Mouse (Mus musculus): ENCODE results near the gene Cd200r3.

The Cd200r3 gene

DNA sequence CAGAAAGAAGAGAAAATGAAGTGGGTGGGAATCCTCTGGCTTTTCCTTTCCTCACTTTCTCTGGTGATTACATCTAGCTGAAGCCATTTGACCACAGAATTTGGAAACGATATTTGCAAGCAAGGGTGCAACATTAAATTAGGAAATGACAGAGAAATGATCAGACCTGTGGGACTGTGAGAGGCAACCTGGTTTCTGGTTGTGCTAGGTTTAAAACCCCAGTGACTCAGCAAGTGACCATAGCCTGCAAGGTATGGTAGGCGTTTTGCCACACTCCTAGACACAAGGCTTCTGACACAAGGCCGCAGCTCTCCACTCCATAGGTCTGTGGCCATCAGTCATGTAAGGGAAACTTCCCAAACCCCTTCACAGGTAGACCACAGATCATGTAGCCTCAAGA, 41.4 kb downstream of the Cd200r3 start:
- ChIA-PET CTCF (interaction anchor here in 1 of 4 experiments (0.6 kb wide), 1 partner anchor 1006 kb away, joined by 3 read pairs; no protein-coding TSS in a partner anchor), POLR2A (interaction anchor here in 2 of 4 experiments (0.5 to 0.8 kb wide), 3 partner anchors 9 to 645 kb away, joined by 3 to 4 read pairs (median 3); no protein-coding TSS in a partner anchor)

DNA sequence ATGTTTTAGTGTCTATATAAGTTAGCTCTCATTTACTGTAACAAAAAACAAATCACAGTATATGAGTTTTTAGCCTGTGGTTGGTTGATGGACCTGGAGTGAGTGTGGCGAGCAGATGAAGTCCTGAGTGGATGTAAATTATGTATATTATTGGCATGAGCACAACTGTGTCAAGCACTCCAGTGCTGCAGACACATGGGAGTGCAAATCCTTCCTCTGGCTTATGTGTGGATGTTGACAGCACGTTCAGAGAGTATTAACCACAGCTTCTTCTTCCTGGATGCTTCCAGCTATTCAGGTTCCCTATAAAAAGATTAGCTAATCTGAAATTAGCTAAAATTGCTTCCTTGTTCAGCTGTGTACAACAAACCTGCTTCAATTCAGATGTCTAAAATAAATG, 42.6 kb downstream of the Cd200r3 start:
- CTCF ChIA-PET: no interaction called here
- POLR2A ChIA-PET: no interaction called here

DNA sequence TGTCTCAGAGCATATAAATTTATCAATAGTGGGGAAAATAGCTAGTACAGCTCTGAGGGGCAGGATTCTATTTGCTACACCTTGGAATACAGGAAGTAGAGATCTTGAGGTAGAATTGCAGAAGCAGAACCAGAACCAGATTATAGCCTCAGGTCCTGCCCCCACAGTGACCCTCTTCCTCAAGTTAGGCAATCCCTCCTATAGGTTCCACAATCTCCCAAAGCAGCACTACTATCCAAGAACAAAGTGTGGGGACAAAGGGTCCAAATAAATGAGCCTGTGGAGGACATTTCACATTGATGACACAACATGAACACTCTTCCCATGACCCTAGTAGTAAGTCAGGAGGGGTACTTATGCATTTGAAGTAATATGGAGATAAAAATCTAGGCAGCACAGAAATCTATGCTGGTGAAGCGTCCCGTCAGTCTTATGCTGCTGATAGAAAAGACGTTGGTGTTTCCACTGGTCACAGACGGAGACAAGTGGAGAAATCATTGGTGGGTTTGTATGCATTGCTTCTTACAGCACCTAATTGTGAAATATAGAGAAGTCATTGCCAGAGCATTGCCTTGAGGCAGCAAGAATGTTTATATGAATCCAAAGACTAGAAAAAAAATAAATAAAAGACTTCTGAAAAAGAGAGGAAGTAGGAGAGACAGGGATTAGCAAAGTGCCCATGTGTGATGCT, 45.3 kb downstream of the Cd200r3 start:
- POLR2A ChIA-PET: no interaction called here
- CTCF ChIA-PET: no interaction called here

DNA sequence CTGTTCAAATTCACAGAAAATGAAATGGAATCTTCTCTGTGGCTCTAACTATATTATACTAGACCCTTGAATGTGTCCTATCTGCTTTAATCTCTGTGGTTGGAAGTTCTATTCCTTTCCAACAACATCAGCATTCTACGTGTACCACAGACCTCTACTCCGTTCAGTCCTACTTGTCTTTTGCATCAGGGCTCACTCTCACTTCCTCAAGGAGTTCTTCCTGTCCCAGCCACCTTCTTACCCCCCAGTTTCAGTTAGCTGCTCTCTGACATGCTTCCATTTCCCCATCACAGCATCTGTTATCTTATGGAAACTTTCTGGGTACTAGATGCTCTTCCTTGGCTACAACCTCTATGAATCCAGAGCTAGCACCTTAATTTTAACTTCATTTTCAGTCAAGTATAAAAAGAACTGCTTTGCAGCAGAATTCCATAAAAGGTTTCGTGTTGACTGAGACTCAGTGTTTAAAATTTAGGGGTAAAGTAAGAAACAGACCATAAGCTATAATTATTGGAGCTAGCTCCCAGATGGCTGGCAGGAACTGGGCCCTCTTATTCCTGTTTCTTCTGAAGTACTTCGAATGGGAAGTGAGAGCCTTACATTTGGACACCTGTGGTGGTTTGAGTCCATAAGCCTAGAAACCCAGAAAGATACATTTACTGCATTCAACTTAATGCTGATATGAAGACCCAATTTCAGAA, 50.0 kb downstream of the Cd200r3 start:
- CTCF ChIA-PET: no interaction called here
- POLR2A ChIA-PET: interaction anchor here in 1 of 4 experiments (0.6 kb wide), 1 partner anchor 404 kb away, joined by 3 read pairs; no protein-coding TSS in a partner anchor

DNA sequence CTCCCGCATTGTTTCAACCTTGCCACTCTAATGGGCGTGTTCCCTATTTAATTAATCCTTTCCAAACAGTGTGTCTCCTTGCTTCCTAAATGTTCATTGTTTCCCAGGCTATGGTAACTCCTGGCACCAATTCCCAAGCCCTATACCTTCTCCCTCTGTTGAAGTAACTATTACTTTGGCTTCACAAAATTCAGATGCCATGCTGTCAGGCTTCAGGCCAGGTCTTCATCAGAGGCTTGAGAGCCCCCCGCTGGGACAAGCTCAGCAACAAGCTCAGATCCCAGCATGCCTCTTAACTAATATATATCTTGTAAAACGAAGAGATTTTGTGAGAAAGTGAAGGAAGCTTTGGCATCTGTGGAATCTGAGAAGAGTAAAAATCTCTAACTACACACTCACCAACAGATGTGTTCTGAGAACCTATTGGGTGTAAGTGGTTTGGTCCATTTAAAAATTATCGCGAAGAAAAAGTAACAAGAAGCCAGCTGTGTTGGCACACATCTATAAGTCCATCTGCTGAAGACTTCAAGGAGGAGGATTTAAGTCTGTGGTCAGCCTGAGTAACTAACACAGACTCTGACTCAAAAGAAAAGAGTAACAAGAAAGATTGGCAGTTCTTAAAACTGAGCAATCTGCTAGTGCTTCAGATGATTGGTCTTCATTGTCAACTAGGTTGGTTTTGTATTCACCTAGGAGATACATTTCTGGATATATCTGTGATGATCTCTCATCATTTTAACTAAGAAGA, 50.9 kb downstream of the Cd200r3 start:
- CTCF ChIA-PET: no interaction called here
- POLR2A ChIA-PET: no interaction called here

GRCm38 (mm10) chr16:44995111-44995510, 51.6 kb downstream of the Cd200r3 start:
- ChIA-PET POLR2A (no interaction called here), CTCF (no interaction called here)

GRCm38 (mm10) chr16:44996701-44997100, 53.2 kb downstream of the Cd200r3 start:
- ChIA-PET CTCF (no interaction called here), POLR2A (no interaction called here)

DNA sequence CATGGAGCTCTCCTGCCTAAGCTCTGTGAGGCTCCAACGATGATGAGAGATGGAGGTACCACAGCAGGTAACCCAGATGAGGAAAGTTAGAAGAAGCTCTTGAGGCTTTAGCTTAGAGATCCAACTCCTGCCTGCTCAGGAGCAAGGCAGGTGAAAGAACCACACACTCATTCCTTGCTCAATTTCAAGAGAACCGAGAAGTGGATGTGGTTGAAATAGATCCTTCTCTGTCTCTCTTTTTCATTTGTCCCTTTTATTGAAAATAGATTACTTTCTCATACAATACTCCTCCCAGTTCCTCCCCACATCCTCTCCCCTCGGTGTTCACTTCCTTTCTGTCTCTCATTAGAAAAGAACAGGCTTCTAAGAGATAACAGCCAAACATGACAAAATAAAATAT, 56.1 kb downstream of the Cd200r3 start:
- POLR2A ChIA-PET: no interaction called here

DNA sequence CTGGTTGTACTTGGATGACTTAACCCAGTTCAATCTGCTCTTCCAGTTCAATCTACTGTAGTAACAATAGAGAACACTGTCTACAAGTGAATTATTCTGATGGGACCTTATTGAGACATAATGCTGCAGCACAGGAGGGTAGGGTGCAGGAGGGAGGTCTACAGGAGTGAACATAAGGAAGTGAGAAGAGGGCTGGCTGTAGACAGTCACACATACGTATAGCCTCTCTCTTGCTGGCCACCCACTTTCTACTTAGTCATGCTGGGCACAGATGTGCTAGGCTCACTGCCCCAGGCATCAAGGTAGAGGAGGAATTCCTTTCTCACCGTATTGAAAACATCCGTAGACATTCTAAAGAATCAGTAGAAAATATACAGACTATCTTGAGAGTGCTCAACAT, 61.0 kb downstream of the Cd200r3 start:
- POLR2A ChIA-PET: no interaction called here
- CTCF ChIA-PET: interaction anchor here in 1 of 4 experiments (0.9 kb wide), 1 partner anchor 19 kb away, joined by 4 read pairs; no protein-coding TSS in a partner anchor

More for the DNA sequence above, 56.1 kb downstream of the Cd200r3 start:
- CTCF ChIA-PET: interaction anchor here in 1 of 4 experiments (0.6 kb wide), 1 partner anchor 20 kb away, joined by 5 read pairs; no protein-coding TSS in a partner anchor

- POLR2A ChIA-PET: no interaction called here
- CTCF ChIA-PET: interaction anchor here in 1 of 4 experiments (0.9 kb wide), 1 partner anchor 19 kb away, joined by 4 read pairs; no protein-coding TSS in a partner anchor
These were observed 61.8 kb downstream of the Cd200r3 start for GRCm38 (mm10) chr16:45005280-45005679.

DNA sequence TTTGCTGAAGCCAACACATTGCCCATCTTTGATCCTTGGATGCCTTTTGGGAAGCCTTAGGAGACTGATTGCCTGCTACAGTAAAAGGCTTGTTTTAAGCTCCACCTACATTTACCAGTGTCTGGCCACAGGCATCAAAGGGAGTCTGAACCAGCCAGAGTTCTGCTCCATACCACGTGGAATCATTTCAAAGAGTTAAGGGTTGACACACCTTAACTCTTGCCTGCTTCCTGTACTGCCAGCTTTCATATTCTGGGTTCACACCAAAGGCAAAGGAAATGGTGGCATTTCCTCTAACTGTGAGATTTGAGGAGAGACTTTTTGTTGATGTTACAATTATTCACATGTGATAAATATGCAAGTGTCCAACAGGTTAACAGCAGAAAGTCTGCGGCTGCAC, 63.5 kb downstream of the Cd200r3 start:
- ChIA-PET POLR2A (no interaction called here), CTCF (no interaction called here)

DNA sequence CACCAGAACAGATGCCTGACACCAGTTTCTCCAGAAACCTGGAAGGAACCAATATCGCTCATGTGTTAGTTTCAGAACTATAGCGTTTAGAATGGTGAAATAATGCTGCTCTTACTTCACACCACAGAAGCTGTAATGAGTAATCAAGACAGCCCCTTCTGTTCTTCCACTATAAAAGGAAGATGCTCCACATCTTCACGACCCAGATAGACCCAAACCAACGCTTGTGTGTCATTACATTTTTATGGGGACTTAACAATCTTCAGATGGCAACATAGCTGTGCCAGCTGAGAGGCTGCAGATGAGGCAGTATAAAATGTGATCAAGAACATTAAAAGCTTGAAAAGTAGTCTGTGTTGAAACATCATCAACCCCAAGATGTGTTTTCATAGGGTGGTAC, 64.3 kb downstream of the Cd200r3 start:
- CTCF ChIA-PET: no interaction called here
- POLR2A ChIA-PET: no interaction called here

- POLR2A ChIA-PET: no interaction called here
- CTCF ChIA-PET: no interaction called here
These were observed 66.2 kb downstream of the Cd200r3 start for GRCm38 (mm10) chr16:45009634-45010033.

DNA sequence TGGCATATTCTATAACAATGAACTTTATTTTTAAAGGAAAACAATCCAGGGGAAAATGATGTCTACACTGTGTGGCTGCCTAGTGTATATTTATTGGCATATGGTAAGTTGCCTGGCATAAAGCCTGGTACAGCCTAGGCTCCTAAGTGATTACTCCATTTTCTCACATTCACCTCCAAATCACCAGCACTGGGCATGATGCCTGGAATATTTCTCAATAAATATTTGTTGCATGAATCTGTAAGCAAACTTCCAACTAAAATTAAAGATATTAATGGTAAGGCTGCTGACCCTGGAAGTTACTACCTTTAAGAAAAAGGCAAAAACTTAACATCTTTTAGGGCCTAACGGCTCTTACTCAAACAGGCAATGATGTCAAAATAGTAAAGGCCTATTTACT, 72.1 kb downstream of the Cd200r3 start:
- ChIA-PET POLR2A (no interaction called here), CTCF (no interaction called here)

- ChIA-PET POLR2A (no interaction called here), CTCF (no interaction called here)
These were observed 73.0 kb downstream of the Cd200r3 start for GRCm38 (mm10) chr16:45016488-45016887.

DNA sequence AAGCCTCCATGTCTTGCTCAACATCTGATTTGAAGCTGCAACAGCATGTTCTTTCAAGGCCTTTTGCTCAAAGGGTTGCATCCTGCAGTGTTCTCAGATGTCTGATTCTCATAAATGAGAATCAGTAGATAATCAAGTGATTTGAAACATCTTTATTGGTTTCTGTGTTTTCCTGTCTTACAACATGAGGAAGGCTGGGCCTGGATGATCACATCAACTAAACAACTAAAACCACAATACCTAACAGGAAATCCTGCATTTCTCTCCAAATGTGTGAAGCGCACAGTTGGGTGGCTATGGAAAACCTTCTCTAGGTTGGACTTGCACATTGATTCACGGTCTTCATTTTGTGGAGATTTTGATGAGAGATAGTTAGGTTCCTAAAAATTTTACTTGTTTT, 75.4 kb downstream of the Cd200r3 start:
- POLR2A ChIA-PET: no interaction called here
- CTCF ChIA-PET: no interaction called here

- CTCF ChIA-PET: interaction anchor here in 1 of 4 experiments (0.6 kb wide), 1 partner anchor 21 kb away, joined by 5 read pairs; no protein-coding TSS in a partner anchor
- POLR2A ChIA-PET: no interaction called here
These were observed 76.6 kb downstream of the Cd200r3 start for GRCm38 (mm10) chr16:45020055-45020454.

GRCm38 (mm10) chr16:45020669-45021309, 77.3 kb downstream of the Cd200r3 start:
- POLR2A ChIA-PET: no interaction called here
- CTCF ChIA-PET: no interaction called here

DNA sequence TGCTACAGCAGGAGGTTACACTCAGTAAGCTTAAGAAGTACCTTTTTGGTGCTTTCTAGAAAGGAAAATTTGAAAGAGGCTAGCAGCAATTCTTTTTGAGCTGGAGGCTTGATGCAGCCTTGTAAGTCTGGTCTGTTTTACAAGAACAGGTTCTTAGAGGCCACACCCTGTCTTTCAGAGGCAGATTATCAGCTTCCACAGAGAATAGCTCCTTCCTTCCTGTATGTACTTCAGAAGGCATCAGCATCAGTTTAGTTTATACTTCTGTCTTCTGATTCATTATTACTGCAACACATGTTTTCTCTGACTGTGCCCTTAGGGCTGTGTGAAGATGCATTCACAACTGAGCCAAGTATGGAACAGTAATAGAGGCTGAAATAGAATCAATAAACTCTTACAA, 78.0 kb downstream of the Cd200r3 start:
- ChIA-PET POLR2A (no interaction called here), CTCF (no interaction called here)

DNA sequence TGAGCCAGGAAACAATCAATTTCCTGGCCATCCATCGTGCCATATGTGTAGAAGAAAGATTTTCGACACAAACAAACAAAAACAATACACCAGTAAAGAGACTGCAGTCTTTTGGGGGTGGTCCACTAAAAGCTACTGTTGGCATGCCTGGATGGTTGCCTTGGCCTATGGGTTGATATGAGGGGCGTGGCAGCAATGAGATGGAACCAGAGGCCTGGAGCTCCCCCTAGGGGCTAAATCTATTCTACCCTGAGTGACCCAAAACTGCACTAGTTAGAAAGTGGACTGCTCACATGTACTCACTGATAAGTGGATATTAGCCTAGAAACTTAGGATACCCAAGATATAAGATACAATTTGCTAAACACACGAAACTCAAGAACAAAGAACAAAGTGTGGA, 80.4 kb downstream of the Cd200r3 start:
- ChIA-PET CTCF (interaction anchor here (0.5 to 1.2 kb wide), 9 partner anchors 10 to 1592 kb away, joined by 3 to 5 read pairs (median 3); no protein-coding TSS in a partner anchor), POLR2A (interaction anchor here in 1 of 4 experiments (0.7 kb wide), 1 partner anchor 12 kb away, joined by 3 read pairs; no protein-coding TSS in a partner anchor)
